Mouse (Mus musculus) hindbrain, embryonic 11.5 days (tissue): ENCODE measurements around the gene Mrps23. TPM values are rescaled to one million over a fixed set of nuclear protein-coding genes. Genes with fewer than 3 reads are reported as not detected.

Experiments
- ATAC-seq: fragments of 200-750 bp; cut with Nextera tagmentation; 2 replicates; pipeline ENCODE4 v1.8.0; 2017; ENCODE audit warnings: mild to moderate bottlenecking, moderate TSS enrichment, moderate library complexity; ENCODE audit not compliant: low FRiP score
- DNase-seq: peaks from one replicate; pipeline ENCODE4 v3.0.0-alpha.2; 2015; ENCODE audit warnings: low spot score
- H3K27ac ChIP-seq: fragments of 300-500 bp; sonication (generic); 2 replicates; pipeline ENCODE4 v1.5.1; 2014; ENCODE audit warnings: mild to moderate bottlenecking, low read depth, low read length
- H3K27me3 ChIP-seq: fragments of 300-500 bp; sonication (generic); 2 replicates; pipeline ENCODE4 v1.6.1; 2014; ENCODE audit warnings: mild to moderate bottlenecking, low read length, moderate library complexity, mixed read lengths; ENCODE audit not compliant: control insufficient read depth, insufficient read depth
- H3K36me3 ChIP-seq: fragments of 300-500 bp; sonication (generic); 2 replicates; pipeline ENCODE4 v1.6.1; 2014; ENCODE audit warnings: mild to moderate bottlenecking, low read length, moderate library complexity, mixed read lengths; ENCODE audit not compliant: control insufficient read depth, insufficient read depth
- H3K4me1 ChIP-seq: fragments of 300-500 bp; sonication (generic); replicated peaks from 2 replicates; pipeline ENCODE4 v1.6.1; 2014; ENCODE audit warnings: low read length, mixed read lengths; ENCODE audit not compliant: control insufficient read depth, insufficient read depth
- H3K4me2 ChIP-seq: fragments of 300-500 bp; sonication (generic); replicated peaks from 2 replicates; pipeline ENCODE4 v1.6.1; 2014; ENCODE audit warnings: mild to moderate bottlenecking, low read depth, low read length
- H3K4me3 ChIP-seq: fragments of 300-500 bp; sonication (generic); 2 replicates; pipeline ENCODE4 v1.5.1; 2014; ENCODE audit warnings: low read depth, low read length
- H3K9ac ChIP-seq: fragments of 300-500 bp; sonication (generic); 2 replicates; pipeline ENCODE4 v1.6.1; 2014; ENCODE audit warnings: low read depth, low read length
- H3K9me3 ChIP-seq: fragments of 300-500 bp; sonication (generic); 2 replicates; pipeline ENCODE4 v1.6.1; 2016; ENCODE audit warnings: low read length; ENCODE audit not compliant: control insufficient read depth
- WGBS: fragments of 180-500 bp; shearing (Covaris S2); extraction: QIAGEN DNeasy Blood & Tissue Kit; methylation state at CpG from one replicate; pipeline ENCODE4 v1.1.7; 2014; 5-methylcytosine and 5-hydroxymethylcytosine counted together
- polyA plus RNA-seq: library from polyadenylated mRNA; unstranded; fragments of >200 nt; fragmentation: Nextera tagmentation; extraction: Ambion mirVana; gene quantifications from 2 replicates; pipeline ENCODE4 v1.2.1, GENCODE M21; 2014

Gene Mrps23
- polyA plus RNA-seq, 1 experiment from 2014 or later: 84.5 TPM

DNA sequence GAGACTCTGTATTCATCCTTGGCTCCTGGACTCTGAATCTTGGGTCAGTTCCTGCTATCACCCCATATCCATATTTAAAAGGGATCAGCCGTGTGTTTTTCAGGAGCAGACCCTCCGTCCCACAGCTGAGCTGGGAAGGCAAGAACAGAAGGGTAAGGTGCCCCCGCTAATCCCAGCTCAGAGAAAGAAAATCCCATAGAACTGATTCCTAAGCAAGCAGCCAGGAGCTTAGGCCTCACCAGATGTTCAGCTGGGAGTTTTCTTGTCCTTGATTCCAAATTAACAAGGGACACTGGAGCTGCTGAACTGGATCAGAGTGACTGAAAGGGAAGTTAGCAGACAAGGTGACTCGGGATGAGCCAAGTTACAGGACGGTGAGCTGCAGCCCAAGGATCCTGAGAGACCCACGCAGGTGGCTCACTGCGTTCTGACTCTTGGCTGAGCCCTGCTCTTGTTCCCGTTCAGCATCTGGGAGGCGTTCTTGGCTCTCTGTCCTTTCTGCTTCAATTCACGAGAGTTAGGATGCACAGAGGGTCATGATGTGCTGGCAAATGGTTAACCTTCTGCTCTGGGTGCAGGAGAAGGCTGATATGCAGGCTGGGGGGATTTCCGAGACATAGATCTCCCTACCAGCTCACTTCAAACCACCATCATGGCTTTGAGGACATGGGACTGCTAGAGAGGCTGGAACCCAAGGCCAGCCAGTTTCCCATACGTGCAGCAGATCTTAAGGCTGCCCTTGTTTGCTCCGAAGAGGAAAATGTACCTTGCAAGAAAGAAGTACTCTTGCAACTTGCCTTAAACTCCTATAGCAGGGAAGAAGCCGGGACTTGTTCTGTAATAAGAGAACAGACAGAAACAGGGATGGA is 17.9 kb upstream of the Mrps23 start:
- Histone ChIP-seq H3K27me3 (no peaks in the 10 kb centered on the region; the same call in 1 of the 2 replicates), H3K4me3 (no peak overlapping the region), H3K4me2 (no peak overlapping the region), H3K9ac (0 out of 2 replicates have a peak overlapping the region, but pooled peaks have one; percentile 23), H3K36me3 (no peaks in the 10 kb centered on the region), H3K9me3 (no peaks in the 10 kb centered on the region), H3K4me1 (peaks cover 7% of the 10 kb centered on the region), H3K27ac (0 out of 2 replicates have a peak overlapping the region, but pooled peaks have one; percentile 51)
- WGBS: 81% methylated on average over 14 of the region's 14 CpGs
- no peak for ATAC-seq
- DNase-seq: no peak

DNA sequence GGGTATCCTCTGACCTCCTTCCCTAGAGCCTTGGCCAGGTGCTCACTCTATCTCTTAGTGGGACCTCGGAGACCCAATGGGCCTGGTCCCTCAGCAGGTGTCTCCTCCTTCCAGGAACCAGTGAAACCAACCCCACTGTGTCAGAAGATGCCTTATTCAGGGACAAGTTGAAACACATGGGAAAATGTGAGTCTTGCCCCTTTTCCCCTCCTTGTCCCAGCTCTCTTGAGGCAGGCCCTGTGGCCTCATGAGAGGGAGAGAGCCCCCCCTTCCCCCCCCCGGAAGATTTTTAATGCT is 17.3 kb upstream of the Mrps23 start:
- H3K4me1 ChIP-seq: peaks cover 4% of the 10 kb centered on the region; the same call in 1 of the 2 replicates

DNA sequence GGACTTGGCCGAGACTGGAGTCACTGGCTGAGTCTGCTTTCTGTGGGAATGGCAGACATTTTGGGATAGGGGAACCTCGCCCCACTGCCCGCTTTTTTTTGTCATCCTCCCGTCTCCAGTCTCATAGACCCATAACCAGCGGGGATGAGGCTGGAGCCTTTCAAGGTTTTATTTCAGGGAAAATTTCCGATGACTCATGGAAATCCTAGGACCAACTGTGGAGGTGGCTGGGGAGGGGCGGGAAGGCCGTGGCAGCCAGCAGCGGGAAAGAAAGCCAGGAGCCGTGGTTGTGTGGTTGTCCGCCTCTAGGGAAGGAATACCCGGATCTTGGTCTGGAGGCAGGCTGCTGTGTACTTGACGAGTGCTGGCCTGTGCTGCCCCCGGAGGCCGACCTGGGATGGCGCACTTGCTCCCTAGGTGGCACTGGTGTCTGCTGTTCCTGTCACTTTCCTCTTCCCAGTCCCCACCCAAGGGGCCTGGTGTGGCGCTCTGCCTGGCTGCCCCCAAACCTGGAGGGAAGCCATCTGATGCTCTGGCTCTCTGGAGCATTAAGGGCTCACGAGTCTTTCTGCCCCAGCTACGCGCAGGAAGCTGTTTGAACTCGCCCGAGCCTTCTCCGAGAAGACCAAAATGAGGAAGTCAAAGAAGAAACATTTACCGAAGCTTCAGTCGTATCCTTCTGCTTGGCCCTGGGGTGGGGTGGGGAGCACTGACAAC is 16.6 kb upstream of the Mrps23 start:
- H3K4me1 ChIP-seq: peaks cover 4% of the 10 kb centered on the region; the same call in 1 of the 2 replicates
- WGBS: 17% methylated on average over 25 of the region's 25 CpGs
- peaks cover 8% of the 10 kb centered on the region for H3K27me3 ChIP-seq
- no peak overlapping the region for H3K4me3 ChIP-seq
- H3K9me3 ChIP-seq: no peaks in the 10 kb centered on the region
- peak overlapping the region; percentile 4 for H3K4me2 ChIP-seq
- ATAC-seq (peak; percentile 90), DNase-seq (peak; percentile 84)
- H3K9ac ChIP-seq: peak overlapping the region; percentile 45
- no peaks in the 10 kb centered on the region for H3K36me3 ChIP-seq
- H3K27ac ChIP-seq: peak overlapping the region; percentile 51

More for the DNA sequence above, 17.3 kb upstream of the Mrps23 start:
- H3K9me3 ChIP-seq: no peaks in the 10 kb centered on the region
- ATAC-seq (no peak), DNase-seq (no peak)
- no peak overlapping the region for H3K4me2 ChIP-seq
- H3K9ac ChIP-seq: peak overlapping the region; percentile 45
- H3K27ac ChIP-seq: peak overlapping the region; percentile 51
- no peaks in the 10 kb centered on the region for H3K36me3 ChIP-seq
- H3K4me3 ChIP-seq: no peak overlapping the region
- peaks cover 2% of the 10 kb centered on the region; the same call in 1 of the 2 replicates for H3K27me3 ChIP-seq
- WGBS: 34% methylated on average over 2 of the region's 2 CpGs

DNA sequence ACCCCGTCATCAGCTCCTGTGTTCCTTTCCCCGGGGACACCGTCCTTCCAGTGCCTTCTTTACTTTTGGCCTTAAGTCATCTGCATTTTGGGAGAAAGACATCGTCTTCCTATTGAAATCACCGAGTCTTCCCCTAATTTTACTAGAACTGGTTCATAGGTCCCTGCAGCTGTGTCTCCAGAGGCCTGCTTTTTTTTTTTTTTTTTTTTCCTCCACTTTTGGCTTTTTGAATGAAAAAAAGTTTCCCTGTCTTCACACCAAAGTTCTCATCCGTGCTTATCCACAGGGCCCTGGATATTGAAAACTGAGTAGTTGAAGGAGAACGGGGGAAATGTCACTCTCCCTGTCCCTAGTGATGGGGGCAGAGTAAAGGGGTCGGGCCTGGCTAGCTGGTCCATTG is 16.0 kb upstream of the Mrps23 start:
- H3K9ac ChIP-seq: no peak overlapping the region
- DNase-seq: no peak
- H3K36me3 ChIP-seq: no peaks in the 10 kb centered on the region
- 56% methylated on average over 8 of the region's 8 CpGs for WGBS
- H3K27ac ChIP-seq: no peak overlapping the region
- ATAC-seq: no peak
- H3K4me3 ChIP-seq: no peak overlapping the region
- H3K9me3 ChIP-seq: no peaks in the 10 kb centered on the region
- H3K4me2 ChIP-seq: no peak overlapping the region
- H3K27me3 ChIP-seq: peaks cover 13% of the 10 kb centered on the region
- H3K4me1 ChIP-seq: peaks cover 4% of the 10 kb centered on the region; the same call in 1 of the 2 replicates

DNA sequence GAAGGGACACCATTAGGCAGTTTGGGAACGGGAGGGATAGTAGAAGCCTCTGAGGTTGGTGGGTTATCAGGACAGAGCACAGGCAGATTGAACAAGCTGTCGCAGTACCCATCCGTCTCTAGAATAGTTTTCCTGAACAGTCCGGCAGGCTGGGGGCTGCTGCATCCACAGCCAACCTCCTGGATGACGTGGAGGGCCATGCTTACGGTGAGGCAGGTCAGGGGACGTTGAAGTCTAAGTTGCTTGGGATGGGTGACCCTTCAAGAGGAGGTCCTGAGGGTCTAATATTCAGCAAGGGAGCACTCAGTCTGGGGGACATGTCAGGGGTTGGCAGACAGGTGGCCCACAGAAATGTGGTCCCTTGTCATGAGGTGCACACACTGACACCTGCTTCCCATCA is 15.6 kb upstream of the Mrps23 start:
- H3K9ac ChIP-seq: no peak overlapping the region
- 88% methylated on average over 7 of the region's 7 CpGs for WGBS
- H3K4me2 ChIP-seq: no peak overlapping the region
- DNase-seq (no peak), ATAC-seq (no peak)
- no peak overlapping the region for H3K4me3 ChIP-seq
- H3K9me3 ChIP-seq: no peaks in the 10 kb centered on the region
- H3K4me1 ChIP-seq: peaks cover 5% of the 10 kb centered on the region; the same call in 1 of the 2 replicates
- no peak overlapping the region for H3K27ac ChIP-seq
- H3K36me3 ChIP-seq: no peaks in the 10 kb centered on the region
- peaks cover 17% of the 10 kb centered on the region for H3K27me3 ChIP-seq

DNA sequence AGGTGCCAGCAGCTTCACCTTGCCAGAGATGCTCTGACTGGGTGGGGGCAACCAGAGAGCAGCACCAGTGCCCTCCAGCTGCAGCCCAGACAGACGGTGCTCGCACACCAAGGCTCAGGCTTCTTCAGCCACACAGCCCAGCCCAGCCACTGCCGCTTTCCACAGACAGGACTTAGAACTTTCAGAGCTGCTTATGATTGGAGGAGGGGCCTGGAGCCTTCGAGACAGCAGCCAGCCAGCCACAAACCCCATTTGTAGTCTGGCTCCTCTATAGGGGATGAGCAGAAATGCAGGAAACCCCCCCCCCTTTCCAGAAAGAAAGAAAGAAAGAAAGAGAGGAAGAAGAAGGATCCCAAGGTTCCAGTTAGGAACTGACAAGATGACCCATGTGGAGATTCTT is 11.6 kb upstream of the Mrps23 start:
- Histone ChIP-seq H3K4me1 (peaks cover 2% of the 10 kb centered on the region; the same call in 1 of the 2 replicates), H3K9me3 (no peaks in the 10 kb centered on the region), H3K4me3 (no peak overlapping the region), H3K27ac (no peak overlapping the region), H3K4me2 (no peak overlapping the region), H3K27me3 (peaks cover 28% of the 10 kb centered on the region), H3K9ac (no peak overlapping the region), H3K36me3 (no peaks in the 10 kb centered on the region)
- 4% methylated on average over 4 of the region's 4 CpGs for WGBS
- ATAC-seq (no peak), DNase-seq (peak; percentile 43)

DNA sequence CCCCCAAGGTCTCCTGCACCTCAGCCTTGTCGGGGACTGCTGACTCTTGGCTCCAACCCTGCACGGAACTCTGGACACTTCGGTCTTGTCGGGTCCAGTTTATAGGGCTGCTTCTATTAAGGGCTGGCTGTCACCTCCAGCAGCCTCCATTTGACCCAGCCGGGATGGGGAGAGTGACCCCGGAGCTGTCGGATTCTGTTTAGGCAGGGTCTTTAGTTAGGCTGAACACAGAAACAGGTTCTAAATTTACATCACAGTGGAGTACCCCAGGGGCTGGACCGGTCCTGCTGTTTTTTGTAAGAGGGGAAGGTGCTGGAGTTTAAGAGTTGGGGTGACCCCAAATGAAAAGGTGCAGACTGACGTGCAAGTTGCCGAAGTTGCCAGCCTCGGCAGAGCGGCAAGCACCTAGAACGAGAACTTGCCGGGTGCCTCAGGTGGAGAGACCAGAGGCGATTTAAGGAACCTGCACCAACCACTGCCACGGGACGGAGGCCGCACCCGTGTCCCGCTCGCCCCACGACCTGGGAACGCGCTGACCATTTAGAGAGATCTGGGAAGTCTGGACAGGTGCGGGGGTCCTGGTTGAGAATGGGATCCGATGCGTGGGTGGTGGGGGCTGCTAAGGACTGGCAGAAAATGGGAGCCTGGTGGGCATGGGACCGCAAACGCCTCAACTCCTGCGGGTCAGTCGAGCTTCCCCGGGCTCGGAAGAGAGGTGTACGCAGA is 10.9 kb upstream of the Mrps23 start:
- H3K4me3 ChIP-seq: peak overlapping the region; percentile 11; the same call in 1 of the 2 replicates
- 4% methylated on average over 34 of the region's 34 CpGs for WGBS
- H3K27ac ChIP-seq: no peak overlapping the region
- H3K4me1 ChIP-seq: peaks cover 2% of the 10 kb centered on the region; the same call in 1 of the 2 replicates
- no peak overlapping the region for H3K9ac ChIP-seq
- H3K9me3 ChIP-seq: no peaks in the 10 kb centered on the region
- peaks cover 28% of the 10 kb centered on the region for H3K27me3 ChIP-seq
- DNase-seq (no peak), ATAC-seq (no peak)
- no peaks in the 10 kb centered on the region for H3K36me3 ChIP-seq
- H3K4me2 ChIP-seq: peak overlapping the region; percentile 20; the same call in 1 of the 2 replicates
